Mouse (Mus musculus) ES-E14 (cell line): ENCODE results near the gene Ppm1g. TPM values are rescaled to one million over a fixed set of nuclear protein-coding genes. Genes with fewer than 3 reads are reported as not detected.

Experiments
- DNase-seq: peaks from one replicate; pipeline ENCODE4 v3.0.0-alpha.2; 2013; ENCODE audit warnings: low read depth, low spot score
- H3K27ac ChIP-seq: 2 replicates; pipeline ENCODE4 v1.5.1; 2012; ENCODE audit warnings: low read depth, mild to moderate bottlenecking, low read length, moderate library complexity, mixed read lengths; ENCODE audit not compliant: poor library complexity, insufficient read depth, severe bottlenecking
- H3K36me3 ChIP-seq: 2 replicates; pipeline ENCODE4 v1.6.1; 2012; ENCODE audit warnings: mild to moderate bottlenecking, low read length, moderate library complexity, mixed read lengths; ENCODE audit not compliant: control insufficient read depth, poor library complexity, insufficient read depth, severe bottlenecking
- H3K4me1 ChIP-seq, 2 experiments: fragments of 150-350 bp in 1 of 2; sonication (generic) in 1 of 2; 2 replicates each; pipeline ENCODE4 v1.6.1; 2012; ENCODE audit warnings: low read length in 2 of 2, mild to moderate bottlenecking in 1 of 2, mixed read lengths in 1 of 2; ENCODE audit not compliant: control insufficient read depth in 2 of 2, insufficient read depth in 2 of 2, poor library complexity in 1 of 2
- H3K4me3 ChIP-seq, 2 experiments: fragments of 150-350 bp in 1 of 2; sonication (generic) in 1 of 2; 2 replicates each; pipeline ENCODE4 v1.5.1; 2012; ENCODE audit warnings: low read length in 2 of 2, low read depth in 1 of 2, mild to moderate bottlenecking in 1 of 2, mixed read lengths in 1 of 2; ENCODE audit not compliant: insufficient read depth in 1 of 2, poor library complexity in 1 of 2, severe bottlenecking in 1 of 2
- H3K9ac ChIP-seq: 2 replicates; pipeline ENCODE4 v1.6.1; 2012; ENCODE audit warnings: low read depth, mild to moderate bottlenecking, low read length, mixed read lengths; ENCODE audit not compliant: poor library complexity, insufficient read depth, severe bottlenecking
- H3K9me3 ChIP-seq: fragments of 150-350 bp; sonication (generic); 2 replicates; pipeline ENCODE4 v1.6.1; 2012; ENCODE audit warnings: low read depth, mild to moderate bottlenecking, low read length; ENCODE audit not compliant: control insufficient read depth, insufficient read depth
- CHD2 ChIP-seq: IDR thresholded peaks from 2 replicates; pipeline ENCODE4 v1.6.1; 2014; ENCODE audit warnings: mild to moderate bottlenecking, low read depth, low read length, inconsistent platforms
- HCFC1 ChIP-seq: IDR thresholded peaks from 2 replicates; pipeline ENCODE4 v1.6.1; 2012; ENCODE audit warnings: low read length, inconsistent platforms, borderline replicate concordance; ENCODE audit not compliant: insufficient read depth
- MAFK ChIP-seq: IDR thresholded peaks from 2 replicates; pipeline ENCODE4 v1.6.1; 2014; ENCODE audit warnings: mild to moderate bottlenecking, low read depth, low read length, inconsistent platforms; ENCODE audit not compliant: insufficient read depth
- ZC3H11A ChIP-seq: IDR thresholded peaks from 2 replicates; pipeline ENCODE4 v1.6.1; 2012; ENCODE audit warnings: low read depth, mild to moderate bottlenecking, inconsistent platforms, low read length, borderline replicate concordance
- ZNF384 ChIP-seq: IDR thresholded peaks from 2 replicates; pipeline ENCODE4 v1.6.1; 2012; ENCODE audit warnings: low read depth, low read length, inconsistent platforms
- in situ Hi-C, 2 experiments: fragments of 600-800 bp; cut with MboI; formaldehyde crosslinking; loops; one replicate each; pipeline ENCODE4 v1.15.1; 2025; ENCODE audit warnings: low sequenced_read_pairs in 2 of 2, inconsistent platforms in 1 of 2; ENCODE audit not compliant: unreplicated experiment in 2 of 2
- total RNA-seq: library from RNA; depleted of rRNA; stranded (reverse); fragments of 300-350 nt; gene quantifications from 2 replicates; pipeline ENCODE4 v1.2.3, GENCODE M21; 2012

The Ppm1g gene
- total RNA-seq, 1 experiment = 294 TPM

- TF ChIP-seq CHD2 (no peak), ZC3H11A (no peak)
- Histone ChIP-seq H3K9ac (no peak overlapping the region), H3K4me1 (peaks cover 3 to 30% of the 10 kb centered on the region in 2 experiments; a peak in 3 of 4 replicates), H3K9me3 (no peaks in the 10 kb centered on the region), H3K27ac (no peak overlapping the region), H3K36me3 (peaks cover 20% of the 10 kb centered on the region), H3K4me3 (no peak overlapping the region)
- in situ Hi-C loops = no loop called here
- DNase-seq = no peak
These were observed 32.5 kb upstream of the Ppm1g start for GRCm38 (mm10) chr5:31252795-31253545.

GRCm38 (mm10) chr5:31252151-31252550 is 31.7 kb upstream of the Ppm1g start:
- H3K9ac ChIP-seq = peak overlapping the region; percentile 53
- H3K4me3 ChIP-seq = peak overlapping the region; percentile 69 to 75
- no peak overlapping the region; the same call in 1 of the 2 replicates for H3K27ac ChIP-seq
- H3K36me3 ChIP-seq = peaks cover 14% of the 10 kb centered on the region; the same call in 1 of the 2 replicates
- in situ Hi-C loops = no loop called here
- no peak for DNase-seq
- H3K4me1 ChIP-seq = peaks cover 3 to 30% of the 10 kb centered on the region in 2 experiments; a peak in 3 of 4 replicates
- TF ChIP-seq CHD2 (no peak), ZC3H11A (no peak), HCFC1 (no peak), MAFK (no peak), ZNF384 (no peak)
- no peaks in the 10 kb centered on the region for H3K9me3 ChIP-seq

- no peaks in the 10 kb centered on the region for H3K9me3 ChIP-seq
- DNase-seq = peak; percentile 54
- no peak for TF ChIP-seq ZNF384
- no peak for TF ChIP-seq MAFK
- no peak for TF ChIP-seq ZC3H11A
- TF ChIP-seq CHD2 = no peak
- no peak for TF ChIP-seq HCFC1
- H3K36me3 ChIP-seq = peaks cover 14% of the 10 kb centered on the region; the same call in 1 of the 2 replicates
- in situ Hi-C loops = no loop called here
- peak within 1 kb of the TSS; percentile 53 for H3K9ac ChIP-seq
- peaks cover 3 to 30% of the 10 kb centered on the region in 2 experiments; a peak in 3 of 4 replicates for H3K4me1 ChIP-seq
- H3K4me3 ChIP-seq = peak within 1 kb of the TSS; percentile 69 to 75
- H3K27ac ChIP-seq = peak within 1 kb of the TSS; percentile 28; the same call in 1 of the 2 replicates
These were observed 31.1 kb upstream of the Ppm1g start, which contains the start of gene Krtcap3 for GRCm38 (mm10) chr5:31251541-31252101. TSS of gene Krtcap3 (plus strand) at chr5:31251691.

- Histone ChIP-seq H3K9ac (peak overlapping the region; percentile 22; the same call in 1 of the 2 replicates), H3K4me3 (no peak overlapping the region)
- no peak for TF ChIP-seq ZC3H11A
- no peak for TF ChIP-seq CHD2
- TF ChIP-seq HCFC1 = no peak
- no peak for TF ChIP-seq MAFK
- no peak for TF ChIP-seq ZNF384
These were observed 30.2 kb upstream of the Ppm1g start for GRCm38 (mm10) chr5:31250716-31251115.

More at GRCm38 (mm10) chr5:31250716-31251115, 30.2 kb upstream of the Ppm1g start:
- H3K36me3 ChIP-seq = peaks cover 14% of the 10 kb centered on the region; the same call in 1 of the 2 replicates
- DNase-seq = no peak
- peaks cover 3 to 30% of the 10 kb centered on the region in 2 experiments; a peak in 3 of 4 replicates for H3K4me1 ChIP-seq
- no peak overlapping the region for H3K27ac ChIP-seq
- H3K9me3 ChIP-seq = no peaks in the 10 kb centered on the region
- in situ Hi-C loops = no loop called here
